Mouse (Mus musculus) spleen, postnatal 36 days (tissue): ENCODE data around the gene Kdm5a.

Experiments
- DNase-seq, 2 experiments: peaks; one replicate each; pipeline ENCODE4 v3.0.0; 2022; ENCODE audit warnings: low spot score in 2 of 2, mixed read lengths in 1 of 2

Gene Kdm5a

DNA sequence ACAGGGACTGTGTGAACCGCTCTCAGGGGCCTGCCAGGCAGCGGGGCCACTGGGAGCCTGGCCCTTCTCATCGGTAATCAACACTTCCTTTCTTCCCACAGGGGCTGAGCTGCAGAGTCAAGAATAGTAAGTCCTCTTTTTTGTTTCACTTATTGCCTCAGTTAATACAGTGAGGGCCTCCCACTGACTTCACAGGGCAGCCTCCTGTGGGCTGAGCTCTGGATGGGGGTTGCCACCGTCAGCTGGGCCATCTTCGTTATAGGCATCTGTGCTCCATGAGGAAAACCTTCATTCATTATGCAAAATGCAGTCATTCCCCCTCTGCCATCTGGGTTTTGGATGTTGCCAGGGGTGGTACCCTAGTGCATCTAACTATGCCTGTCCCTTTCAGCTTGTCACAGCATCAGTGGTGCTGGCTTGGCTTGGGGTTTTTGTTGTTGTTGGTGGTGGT lies 108.1 kb downstream of the Kdm5a start:
- peak; percentile 65 to 69 for DNase-seq

DNA sequence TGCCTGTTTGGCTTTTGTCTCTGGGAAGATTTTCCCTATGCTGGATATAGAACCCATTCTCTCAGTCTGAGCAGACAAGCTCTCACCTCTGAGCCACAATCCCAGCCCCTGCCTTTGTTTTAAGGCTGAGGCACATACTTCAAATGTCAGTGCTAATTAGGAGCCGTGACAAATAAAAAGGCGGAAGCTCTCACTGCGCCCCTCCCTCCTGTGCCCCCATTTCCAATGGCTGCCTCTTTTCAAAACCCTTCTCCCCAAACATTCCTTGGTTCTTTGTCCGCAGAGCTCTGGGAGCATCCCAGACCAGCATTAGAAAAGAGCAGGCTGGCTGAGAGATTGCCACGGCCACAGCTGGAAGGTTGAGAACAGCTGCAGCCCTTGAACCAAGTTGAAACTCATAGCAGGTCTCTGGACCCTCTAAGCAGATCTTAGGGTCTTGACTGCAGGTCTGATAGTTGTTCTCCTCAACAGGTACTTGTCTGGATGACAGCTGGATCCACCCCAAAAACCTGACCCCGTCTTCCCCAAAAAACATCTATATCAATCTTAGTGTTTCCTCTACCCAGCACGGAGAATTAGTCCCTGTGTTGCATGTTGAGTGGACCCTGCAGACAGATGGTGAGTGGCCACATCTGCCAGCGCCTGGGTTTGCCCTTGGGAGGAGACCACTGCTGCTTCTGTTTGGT lies 108.7 kb downstream of the Kdm5a start:
- DNase-seq = no peak

DNA sequence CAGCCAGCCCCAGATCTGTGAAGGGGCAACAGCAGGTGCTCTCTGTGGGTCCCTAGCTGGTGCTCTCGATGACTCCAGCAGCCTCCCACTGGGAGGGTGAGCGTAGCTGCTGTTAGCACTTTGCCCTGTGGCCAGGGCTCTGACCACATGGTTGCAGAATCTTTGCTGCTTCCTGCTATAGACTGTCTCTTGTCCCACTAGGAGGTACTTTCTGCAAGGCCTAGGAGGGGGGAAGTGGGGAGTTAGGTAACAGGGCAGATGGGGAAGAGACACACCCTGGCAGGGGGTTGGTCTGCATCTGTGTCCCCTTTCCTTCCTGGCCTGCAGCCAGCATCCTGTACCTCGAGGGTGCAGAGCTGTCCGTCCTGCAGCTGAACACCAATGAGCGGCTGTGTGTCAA lies 109.5 kb downstream of the Kdm5a start:
- peak; percentile 80 to 84 for DNase-seq

DNA sequence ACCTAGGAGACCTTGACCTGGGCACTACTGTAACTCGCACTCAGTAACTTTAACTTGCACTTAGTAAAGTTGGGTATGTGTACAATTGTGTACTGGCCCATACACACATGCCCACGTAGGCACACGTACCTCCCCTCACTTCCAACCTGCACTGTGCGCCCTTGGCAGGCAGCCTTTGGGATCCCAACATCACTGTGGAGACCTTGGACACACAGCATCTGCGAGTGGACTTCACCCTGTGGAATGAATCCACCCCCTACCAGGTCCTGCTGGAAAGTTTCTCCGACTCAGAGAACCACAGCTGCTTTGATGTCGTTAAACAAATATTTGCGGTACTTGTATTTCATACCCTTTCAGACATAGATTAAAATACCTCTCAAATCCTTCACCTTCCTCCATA lies 111.4 kb downstream of the Kdm5a start:
- no peak for DNase-seq

DNA sequence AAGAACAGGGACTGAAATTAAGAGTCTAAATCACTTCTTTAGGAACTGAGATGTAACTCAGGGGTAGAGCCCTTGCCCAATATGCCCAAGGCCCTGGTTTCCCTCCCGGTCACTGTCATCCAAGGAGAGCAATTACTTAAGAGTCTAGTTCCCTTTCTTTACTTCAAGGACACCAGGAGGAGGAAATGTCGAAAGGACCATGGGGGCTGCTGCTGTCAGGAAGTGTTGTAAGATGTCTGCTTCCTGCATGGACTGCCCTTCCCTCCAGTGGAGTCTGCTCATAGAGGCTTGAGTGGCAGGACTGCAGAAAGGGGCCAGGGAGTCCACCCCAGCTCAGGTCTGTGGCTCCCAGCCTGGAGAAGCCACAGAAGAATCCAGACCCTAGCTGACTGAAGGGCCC lies 115.4 kb downstream of the Kdm5a start:
- DNase-seq = no peak

DNA sequence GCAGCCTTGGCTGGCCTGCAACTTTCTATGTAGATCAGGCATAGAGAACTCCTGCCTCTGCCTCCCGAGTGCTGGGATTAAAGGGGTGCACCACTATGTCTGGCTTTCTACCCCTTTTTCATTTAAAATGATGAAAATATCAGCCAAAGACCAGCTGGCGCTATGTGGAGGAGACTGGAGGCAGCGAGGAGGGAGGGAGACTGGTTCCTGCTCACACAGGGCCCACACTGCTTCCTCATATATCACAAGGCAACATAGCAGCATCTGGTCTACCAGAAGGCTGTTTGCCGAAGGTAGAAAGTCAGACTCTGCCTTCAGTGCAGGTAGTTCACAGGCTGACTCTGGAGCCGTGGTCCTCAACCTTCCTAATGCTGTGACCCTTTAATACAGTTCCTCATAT lies 116.4 kb downstream of the Kdm5a start:
- DNase-seq = no peak

DNA sequence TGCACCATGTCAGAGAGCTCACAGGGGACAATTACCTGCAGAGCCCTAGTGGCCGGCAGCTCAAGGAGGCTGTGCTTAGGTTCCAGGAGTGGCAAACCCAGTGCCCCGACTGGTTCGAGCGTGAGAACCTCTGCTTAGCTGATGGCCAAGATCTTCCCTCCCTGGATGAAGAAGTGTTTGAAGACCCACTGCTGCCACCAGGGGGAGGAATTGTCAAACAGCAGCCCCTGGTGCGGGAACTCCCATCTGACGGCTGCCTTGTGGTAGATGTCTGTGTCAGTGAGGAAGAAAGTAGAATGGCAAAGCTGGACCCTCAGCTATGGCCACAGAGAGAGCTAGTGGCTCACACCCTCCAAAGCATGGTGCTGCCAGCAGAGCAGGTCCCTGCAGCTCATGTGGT lies 117.6 kb downstream of the Kdm5a start:
- peak; percentile 48 to 60 for DNase-seq

DNA sequence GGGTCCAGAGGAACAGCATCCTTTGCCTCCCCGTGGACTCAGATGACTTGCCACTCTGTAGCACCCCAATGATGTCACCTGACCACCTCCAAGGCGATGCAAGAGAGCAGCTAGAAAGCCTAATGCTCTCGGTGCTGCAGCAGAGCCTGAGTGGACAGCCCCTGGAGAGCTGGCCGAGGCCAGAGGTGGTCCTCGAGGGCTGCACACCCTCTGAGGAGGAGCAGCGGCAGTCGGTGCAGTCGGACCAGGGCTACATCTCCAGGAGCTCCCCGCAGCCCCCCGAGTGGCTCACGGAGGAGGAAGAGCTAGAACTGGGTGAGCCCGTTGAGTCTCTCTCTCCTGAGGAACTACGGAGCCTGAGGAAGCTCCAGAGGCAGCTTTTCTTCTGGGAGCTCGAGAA lies 118.1 kb downstream of the Kdm5a start:
- no peak for DNase-seq

DNA sequence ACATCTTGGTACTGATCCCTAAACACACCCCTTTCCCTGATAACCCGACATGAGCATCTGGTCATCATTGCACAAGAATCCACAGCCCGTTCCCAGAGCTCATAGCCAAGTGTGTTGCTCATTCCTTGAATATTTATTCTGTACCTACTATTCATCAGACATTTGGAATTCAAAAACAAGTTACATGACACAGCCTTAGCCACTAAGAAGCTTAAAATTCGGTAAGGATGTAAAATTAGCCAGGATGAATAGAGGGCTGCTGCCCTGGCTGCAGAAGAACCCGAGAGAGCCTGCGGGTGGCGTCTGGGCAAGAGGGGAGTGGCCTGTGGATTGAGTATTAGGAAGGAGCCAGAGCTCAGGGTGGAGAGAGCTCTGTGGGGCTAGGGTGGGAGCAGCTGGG lies 118.8 kb downstream of the Kdm5a start:
- no peak for DNase-seq

DNA sequence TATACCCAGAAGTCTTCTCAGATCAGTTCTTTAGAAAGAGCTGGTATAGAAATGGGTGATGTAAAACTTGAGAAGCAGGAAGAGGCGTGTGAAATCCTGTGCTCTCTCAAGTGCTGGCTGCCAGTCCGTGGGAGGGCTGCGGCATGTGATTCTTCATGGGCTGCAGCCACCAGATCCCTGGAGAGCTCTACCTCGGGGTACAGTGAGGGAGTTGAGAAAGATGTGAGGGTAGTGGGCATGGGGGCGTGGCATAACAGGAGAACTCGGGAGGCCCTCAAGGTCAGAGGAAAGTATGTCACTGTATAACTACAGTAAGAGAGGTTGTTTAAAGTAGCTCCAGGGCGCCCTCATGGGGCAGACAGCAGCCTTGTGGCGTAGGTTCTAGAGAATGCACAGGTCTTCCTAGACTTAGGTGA lies 119.3 kb downstream of the Kdm5a start:
- peak; percentile 60 to 72 for DNase-seq

DNA sequence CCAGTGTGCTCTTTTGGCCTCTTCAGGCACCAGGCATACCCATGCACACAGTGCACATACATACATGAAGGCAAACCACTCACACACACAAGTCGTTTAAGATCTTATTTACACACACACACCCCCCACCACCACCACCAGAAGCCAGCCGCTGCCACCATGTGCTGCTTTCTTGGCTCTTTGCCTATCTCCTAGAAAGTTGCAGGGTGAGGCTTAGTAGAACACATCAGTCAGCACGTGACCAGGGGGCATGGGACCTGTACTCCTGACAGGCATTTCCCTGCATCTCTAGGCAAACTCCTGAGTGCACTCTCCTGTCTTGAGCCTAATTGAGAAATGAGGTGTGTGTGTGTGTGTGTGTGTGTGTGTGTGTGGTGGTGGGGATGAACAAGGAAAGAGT lies 121.1 kb downstream of the Kdm5a start:
- no peak for DNase-seq

DNA sequence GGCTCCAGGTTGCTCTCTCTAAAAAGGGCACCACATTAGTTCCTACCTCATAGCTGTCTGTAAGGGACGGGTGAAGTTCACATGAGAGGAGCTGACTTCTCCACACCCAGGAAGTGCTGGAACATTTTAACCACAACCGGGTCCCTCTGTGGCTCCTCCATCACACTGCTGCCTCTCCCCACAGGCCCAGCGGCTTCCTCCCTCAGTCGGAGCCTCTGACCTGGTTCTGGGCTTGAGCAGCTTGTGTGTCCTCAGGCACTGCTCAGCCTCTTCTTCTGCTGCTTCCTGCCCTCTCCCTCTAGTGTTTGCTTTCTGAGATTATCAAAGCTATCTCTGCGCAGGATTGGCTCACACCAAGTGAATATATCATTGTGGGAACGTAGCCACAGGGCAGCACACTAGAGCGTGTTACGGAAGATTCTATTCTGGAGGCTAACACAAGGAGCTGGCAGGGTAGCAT lies 122.2 kb downstream of the Kdm5a start:
- peak in 1 of 2 experiments; percentile 46 for DNase-seq

DNA sequence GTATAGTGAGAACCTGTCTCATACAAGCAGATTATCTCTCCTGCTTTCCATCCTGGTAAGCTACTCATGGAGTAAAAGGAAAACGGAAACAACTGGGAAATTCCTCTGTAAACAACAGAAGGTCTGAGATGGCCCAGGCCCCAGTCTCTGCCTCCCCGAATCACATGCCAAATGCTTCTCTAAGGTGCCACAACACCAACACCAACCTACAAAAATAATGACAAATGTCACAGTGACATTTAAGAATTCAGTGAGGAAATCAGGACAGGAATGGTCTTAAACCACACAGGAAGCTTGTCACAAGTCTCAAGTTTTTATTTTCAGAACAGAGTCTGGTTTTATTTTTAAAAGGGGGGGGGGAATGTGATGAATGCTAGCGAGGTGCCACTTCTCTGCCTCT lies 124.7 kb downstream of the Kdm5a start:
- no peak for DNase-seq

DNA sequence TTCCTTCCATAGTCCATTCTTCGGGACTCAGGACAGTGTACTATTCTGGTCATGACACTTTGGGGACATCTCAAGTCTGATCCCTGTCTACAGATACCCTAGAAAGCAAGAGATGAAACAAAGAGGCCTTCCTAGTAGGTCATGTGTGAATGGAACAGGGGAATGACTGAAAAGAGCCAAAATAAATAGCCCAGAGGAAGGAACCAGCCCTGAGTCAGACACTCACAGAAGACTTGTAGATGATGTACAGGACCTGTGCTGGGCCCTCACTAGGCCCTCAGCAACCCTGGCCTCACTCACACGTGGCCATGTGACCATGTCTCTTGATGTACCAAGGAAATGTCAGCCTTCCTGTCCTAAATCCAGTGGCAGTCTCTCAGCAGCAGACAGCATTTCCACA lies 125.5 kb downstream of the Kdm5a start:
- DNase-seq = no peak

DNA sequence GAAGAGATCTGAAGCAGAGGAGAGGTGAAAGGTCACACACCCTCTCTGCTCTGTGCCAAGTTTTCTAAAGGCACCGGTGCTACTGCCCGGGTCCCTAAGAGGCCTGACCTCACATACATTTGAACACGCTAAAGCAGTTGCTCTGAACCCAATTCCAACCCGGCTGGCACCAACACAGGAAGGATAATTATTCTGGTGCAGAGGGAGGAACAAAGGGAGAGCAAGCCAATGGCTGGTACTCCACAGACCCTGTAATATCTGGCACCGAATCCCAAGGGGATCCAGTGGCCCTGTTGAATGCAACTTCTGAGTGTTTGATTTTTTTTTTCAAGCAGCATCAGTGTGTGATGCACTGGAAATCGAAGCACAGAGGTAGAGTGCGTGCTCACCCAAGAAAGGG lies 127.1 kb downstream of the Kdm5a start:
- DNase-seq = no peak

DNA sequence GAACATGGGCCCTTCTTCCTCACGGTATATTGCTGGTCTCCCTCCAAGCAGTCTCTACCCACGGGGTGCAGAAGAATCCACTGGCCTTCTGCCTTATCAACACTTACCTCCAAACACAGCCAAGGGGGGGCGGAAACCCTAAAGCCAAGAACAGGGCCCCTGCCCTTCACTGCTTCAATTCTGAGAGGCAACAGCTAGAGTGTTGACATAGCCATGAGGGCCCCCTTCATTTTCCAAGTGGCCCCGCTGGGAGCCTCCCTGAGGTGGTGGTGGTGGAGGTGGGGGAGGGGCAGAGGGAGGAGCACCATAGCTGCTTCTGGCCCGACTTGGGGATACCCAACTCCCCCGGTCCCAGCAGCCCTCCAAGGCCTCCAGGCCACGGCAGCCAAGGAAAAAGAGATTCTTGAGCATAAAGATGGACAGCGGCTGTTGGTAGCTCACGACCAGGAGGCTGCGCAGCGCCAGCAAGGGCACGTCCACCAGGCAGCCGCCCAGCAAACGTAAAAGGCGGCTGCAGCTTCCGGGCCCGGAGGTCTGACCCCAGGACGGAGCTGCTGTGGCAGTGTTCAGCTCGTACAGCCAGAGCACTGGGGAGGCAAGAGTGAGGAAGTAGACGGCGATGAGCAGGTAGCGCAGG lies 128.1 kb downstream of the Kdm5a start:
- no peak for DNase-seq

DNA sequence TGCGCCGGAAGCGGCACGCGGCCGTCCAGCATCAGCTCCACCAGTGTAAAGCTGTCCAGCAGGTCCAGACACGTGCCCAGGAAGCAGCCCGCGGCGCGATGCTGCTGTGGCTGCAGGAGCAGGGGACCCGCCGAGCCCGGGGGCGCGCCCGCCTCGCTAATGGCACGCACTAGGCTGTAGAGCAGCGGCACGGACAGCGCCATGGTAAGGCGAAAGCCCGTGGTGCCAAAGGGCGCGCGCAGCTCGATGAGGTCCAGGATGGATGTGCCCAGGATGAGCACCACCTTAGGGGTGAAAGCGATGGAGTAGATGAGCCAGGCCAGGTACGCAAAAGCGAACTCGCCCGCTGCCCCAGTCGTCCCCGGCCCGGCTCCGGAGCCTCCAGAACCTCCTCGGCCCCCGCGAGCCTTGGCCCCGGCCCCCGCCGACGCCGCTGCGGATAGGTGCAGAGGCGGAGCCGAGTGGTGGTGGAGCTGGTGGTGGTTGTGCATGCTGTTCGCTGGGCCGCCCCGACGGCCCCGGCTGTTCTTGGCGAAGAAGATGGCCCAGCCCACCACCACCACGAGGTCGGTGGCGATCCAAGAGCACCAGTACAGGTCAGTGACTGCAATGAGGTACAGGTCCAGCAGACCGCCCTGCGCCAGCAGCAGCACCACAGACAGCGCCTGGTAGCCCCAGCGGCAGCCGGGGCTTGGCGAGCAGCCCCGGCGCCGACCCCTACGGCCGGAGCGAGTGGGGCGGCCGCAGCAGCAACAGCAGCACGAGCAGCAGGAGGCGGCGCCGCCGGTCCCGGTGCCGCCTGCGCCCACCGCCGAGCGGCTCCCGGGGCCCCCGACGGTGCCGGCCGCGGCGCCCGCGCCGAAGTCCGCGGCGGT lies 128.8 kb downstream of the Kdm5a start:
- DNase-seq = no peak

DNA sequence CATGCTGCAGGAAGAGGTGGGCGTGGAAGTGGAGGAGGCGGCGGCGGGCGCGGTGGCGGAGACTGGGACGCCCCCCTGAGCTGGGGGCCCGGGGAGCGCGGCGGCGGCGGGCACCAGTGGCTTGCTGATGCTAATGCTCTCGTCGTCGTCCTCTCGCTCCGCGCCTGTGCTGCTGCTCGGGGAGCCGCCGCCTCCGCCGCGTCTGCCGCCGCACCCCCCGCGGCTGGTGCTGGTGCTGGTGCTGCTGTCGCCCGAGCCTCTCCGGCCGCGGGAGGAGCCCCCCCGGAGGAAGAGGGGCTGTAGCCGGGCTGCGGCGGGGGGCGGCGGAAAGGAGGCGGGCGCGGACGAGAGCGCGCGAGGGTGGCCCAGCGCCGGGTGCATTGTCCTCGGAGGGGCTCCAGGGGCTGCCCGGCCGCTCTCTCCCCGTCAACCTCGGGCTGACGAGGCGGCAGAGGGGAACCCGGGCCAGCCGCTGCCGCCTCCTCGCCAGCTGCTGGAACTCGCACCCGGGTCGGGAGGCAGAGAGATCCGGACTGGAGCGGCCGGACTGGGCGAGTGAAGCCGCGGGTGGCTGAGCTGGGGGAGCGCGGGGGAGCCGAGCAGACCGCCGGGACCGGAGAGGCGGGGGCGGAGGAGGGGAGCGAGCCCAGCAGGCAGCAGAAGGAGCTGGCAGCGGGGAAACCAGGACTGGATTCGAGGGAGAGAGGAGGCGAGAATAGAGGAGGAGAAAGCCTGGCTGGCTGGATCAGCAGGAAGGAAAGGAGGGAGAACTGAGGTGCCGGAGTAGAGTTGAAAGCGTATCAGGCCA lies 129.7 kb downstream of the Kdm5a start, which contains the start of gene Tmem121b:
Gene Tmem121b (minus strand): TSS at position 434 of the 808 bp plus-strand sequence.
- no peak for DNase-seq
